Mouse (Mus musculus) mouse embryonic stem cell (cell line): ENCODE measurements around the gene Zfp329.

Source experiments
- in situ Hi-C, 2 experiments: fragments of 300-500 bp; cut with MboI; formaldehyde crosslinking; loops; 1 replicate in 1 of 2; 3 replicates in 1 of 2; pipeline ENCODE4 v1.14.3; 2019 to 2020; ENCODE audit warnings: low sequenced_read_pairs in 2 of 2, low pct_unique_long_range_greater_than_20kb in 1 of 2, mixed read lengths in 1 of 2; ENCODE audit not compliant: unreplicated experiment in 1 of 2

The Zfp329 gene

GRCm38 (mm10) chr7:12818521-12819295 is at the start of gene Zfp329:
Zfp329 (minus strand) TSS chr7:12818858.
- in situ Hi-C loops, result no loop called here

- in situ Hi-C loops, result no loop called here
Observed at GRCm38 (mm10) chr7:12835779-12836178, 17.1 kb upstream of the Zfp329 start.

- in situ Hi-C loops, result no loop called here
Observed at GRCm38 (mm10) chr7:12835193-12835671, 16.6 kb upstream of the Zfp329 start.

- in situ Hi-C loops, result no loop called here
Observed at GRCm38 (mm10) chr7:12834162-12835120, 15.8 kb upstream of the Zfp329 start, which contains the start of gene Zfp110. Zfp110 (plus strand) TSS chr7:12834761.

GRCm38 (mm10) chr7:12815566-12815965 is 3.1 kb downstream of the Zfp329 start:
- in situ Hi-C loops, result no loop called here

- in situ Hi-C loops, result no loop called here
Observed at GRCm38 (mm10) chr7:12803727-12804071, 15.0 kb downstream of the Zfp329 start.

GRCm38 (mm10) chr7:12802866-12803726 is 15.6 kb downstream of the Zfp329 start, which contains the start of gene Zscan18:
Zscan18 (minus strand) TSS chr7:12803635.
- in situ Hi-C loops, result no loop called here

- in situ Hi-C loops, result loop anchor here in 1 of 2 experiments (25.0 kb wide), 1 partner anchor 312 kb away; the partner anchor contains the start of gene Zfp606
Observed at GRCm38 (mm10) chr7:12799554-12799953, 19.1 kb downstream of the Zfp329 start.

- in situ Hi-C loops, result loop anchor here in 1 of 2 experiments (25.0 kb wide), 1 partner anchor 311 kb away; the partner anchor contains the start of gene Zfp606
Observed at GRCm38 (mm10) chr7:12797971-12798370, 20.7 kb downstream of the Zfp329 start.

- in situ Hi-C loops, result loop anchor here in 1 of 2 experiments (25.0 kb wide), 1 partner anchor 305 kb away; the partner anchor contains the start of gene Zfp606
Observed at GRCm38 (mm10) chr7:12792624-12793023, 26.0 kb downstream of the Zfp329 start.

GRCm38 (mm10) chr7:12788025-12788424 is 30.6 kb downstream of the Zfp329 start:
- in situ Hi-C loops, result loop anchor here in 1 of 2 experiments (25.0 kb wide), 1 partner anchor 301 kb away; the partner anchor contains the start of gene Zfp606

- in situ Hi-C loops, result loop anchor here in 1 of 2 experiments (25.0 kb wide), 1 partner anchor 300 kb away; the partner anchor contains the start of gene Zfp606
Observed at GRCm38 (mm10) chr7:12787333-12787732, 31.3 kb downstream of the Zfp329 start.

- in situ Hi-C loops, result loop anchor here in 1 of 2 experiments (25.0 kb wide), 1 partner anchor 293 kb away; the partner anchor contains the start of gene Zfp606
Observed at GRCm38 (mm10) chr7:12780151-12780830, 38.4 kb downstream of the Zfp329 start.

GRCm38 (mm10) chr7:12779782-12780150 is 38.9 kb downstream of the Zfp329 start:
- in situ Hi-C loops, result loop anchor here in 1 of 2 experiments (25.0 kb wide), 1 partner anchor 292 kb away; the partner anchor contains the start of gene Zfp606

GRCm38 (mm10) chr7:12779141-12779540 is 39.5 kb downstream of the Zfp329 start:
- in situ Hi-C loops, result loop anchor here in 1 of 2 experiments (25.0 kb wide), 1 partner anchor 292 kb away; the partner anchor contains the start of gene Zfp606

- in situ Hi-C loops, result loop anchor here in 1 of 2 experiments (25.0 kb wide), 1 partner anchor 287 kb away; the partner anchor contains the start of gene Zfp606
Observed at GRCm38 (mm10) chr7:12774606-12775005, 44.1 kb downstream of the Zfp329 start.

GRCm38 (mm10) chr7:12774111-12774510 is 44.5 kb downstream of the Zfp329 start:
- in situ Hi-C loops, result no loop called here
